Mouse (Mus musculus) stomach, postnatal 0 days (tissue): ENCODE data around the gene Agpat2. TPM values are rescaled to one million over a fixed set of nuclear protein-coding genes. Genes with fewer than 3 reads are reported as not detected.

Source experiments
- ATAC-seq: fragments of 200-750 bp; cut with Nextera tagmentation; 2 replicates; pipeline ENCODE4 v1.8.0; 2017; ENCODE audit not compliant: low FRiP score, low TSS enrichment
- DNase-seq: peaks from one replicate; pipeline ENCODE4 v3.0.0-alpha.2; 2016; ENCODE audit warnings: low spot score
- H3K27ac ChIP-seq: fragments of 300-500 bp; sonication (generic); replicated peaks from 2 replicates; pipeline ENCODE4 v1.5.1; 2014; ENCODE audit warnings: mild to moderate bottlenecking, control low read depth
- H3K27me3 ChIP-seq: fragments of 300-500 bp; sonication (generic); 2 replicates; pipeline ENCODE4 v1.6.1; 2014; ENCODE audit warnings: low read length; ENCODE audit not compliant: control insufficient read depth, insufficient read depth
- H3K36me3 ChIP-seq: fragments of 300-500 bp; sonication (generic); 2 replicates; pipeline ENCODE4 v1.6.1; 2014; ENCODE audit warnings: low read length, mixed read lengths; ENCODE audit not compliant: control insufficient read depth, insufficient read depth
- H3K4me1 ChIP-seq: fragments of 300-500 bp; sonication (generic); replicated peaks from 2 replicates; pipeline ENCODE4 v1.6.1; 2014; ENCODE audit warnings: antibody characterized with exemption; ENCODE audit not compliant: control insufficient read depth, insufficient read depth
- H3K4me2 ChIP-seq: fragments of 300-500 bp; sonication (generic); replicated peaks from 2 replicates; pipeline ENCODE4 v1.6.1; 2014; ENCODE audit warnings: low read depth, mild to moderate bottlenecking, control low read depth, moderate library complexity
- H3K4me3 ChIP-seq: fragments of 300-500 bp; sonication (generic); 2 replicates; pipeline ENCODE4 v1.5.1; 2014; ENCODE audit warnings: low read depth, low read length, control low read depth
- H3K9ac ChIP-seq: fragments of 300-500 bp; sonication (generic); 2 replicates; pipeline ENCODE4 v1.6.1; 2014; ENCODE audit warnings: mild to moderate bottlenecking, low read length, control low read depth, mixed read lengths
- H3K9me3 ChIP-seq: fragments of 300-500 bp; sonication (generic); 2 replicates; pipeline ENCODE4 v1.6.1; 2016; ENCODE audit warnings: low read length; ENCODE audit not compliant: control insufficient read depth
- CTCF ChIP-seq: IDR thresholded peaks from 2 replicates; pipeline ENCODE4 v1.5.1; 2016; ENCODE audit warnings: antibody characterized with exemption, low read depth, mild to moderate bottlenecking, moderate library complexity
- EP300 ChIP-seq: optimal IDR thresholded peaks from 2 replicates; pipeline ENCODE3; 2016; ENCODE audit warnings: antibody characterized with exemption
- WGBS: fragments of 180-500 bp; shearing (Covaris S2); extraction: QIAGEN DNeasy Blood & Tissue Kit; methylation state at CpG from one replicate; pipeline ENCODE4 v1.1.7; 2014; 5-methylcytosine and 5-hydroxymethylcytosine counted together
- polyA plus RNA-seq: library from polyadenylated mRNA; unstranded; fragments of >200 nt; fragmentation: Nextera tagmentation; extraction: Ambion mirVana; gene quantifications from 2 replicates; pipeline ENCODE4 v1.2.1, GENCODE M21; 2015

The Agpat2 gene
- polyA plus RNA-seq, 1 experiment from 2014 or later = 109 TPM

DNA sequence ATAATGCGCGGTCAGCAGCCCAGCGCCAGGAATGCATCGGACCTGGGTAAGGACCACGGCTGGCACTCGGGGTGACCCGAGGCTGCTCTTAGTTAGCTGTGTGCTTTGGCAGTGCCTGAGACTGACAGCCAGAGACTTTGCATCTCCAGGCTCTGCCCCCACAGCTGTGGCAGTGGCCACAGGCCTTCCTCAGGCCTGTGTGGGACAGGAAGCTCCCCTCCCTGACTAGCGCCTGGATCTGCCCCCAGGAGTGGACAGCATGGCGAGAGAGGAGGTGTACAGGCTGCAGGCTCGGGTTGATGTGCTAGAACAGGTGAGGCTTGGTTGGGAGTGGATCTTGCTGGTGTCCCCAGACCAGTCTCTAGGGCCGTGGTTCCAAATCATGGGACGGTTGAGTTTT is 12.8 kb downstream of the Agpat2 start:
- DNase-seq (no peak), ATAC-seq (no peak)
- TF ChIP-seq CTCF (no peak), EP300 (no peak)
- Histone ChIP-seq H3K4me3 (no peak overlapping the region), H3K9me3 (no peaks in the 10 kb centered on the region), H3K4me1 (no peaks in the 10 kb centered on the region), H3K9ac (no peak overlapping the region), H3K27me3 (no peaks in the 10 kb centered on the region), H3K36me3 (peaks cover 17% of the 10 kb centered on the region), H3K4me2 (no peak overlapping the region), H3K27ac (peak overlapping the region; percentile 18; the same call in 1 of the 2 replicates)
- WGBS = 78% methylated on average over 12 of the region's 12 CpGs

DNA sequence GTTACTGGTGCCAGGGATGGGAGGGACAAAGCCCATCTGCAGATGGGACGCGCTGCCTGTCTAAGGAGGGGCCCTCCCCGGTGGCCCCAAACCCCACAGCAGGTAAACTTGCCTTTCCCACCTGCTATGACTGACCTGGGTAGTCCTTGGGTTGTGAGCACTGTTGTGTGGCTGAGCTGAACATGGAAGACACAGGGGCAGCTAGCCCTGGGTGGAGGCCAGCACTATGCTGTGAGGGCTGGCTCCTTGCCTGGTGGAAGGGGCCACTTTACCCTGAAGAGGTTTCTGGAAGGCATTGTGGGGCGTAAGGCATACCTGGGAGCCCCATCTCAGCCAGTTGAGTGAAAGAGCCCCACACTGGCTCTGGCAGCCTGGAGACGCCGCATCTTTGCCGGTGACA is 13.3 kb downstream of the Agpat2 start:
- DNase-seq = no peak
- H3K4me3 ChIP-seq = no peak overlapping the region
- peak overlapping the region; percentile 53; the same call in 1 of the 2 replicates for H3K9ac ChIP-seq
- ATAC-seq = no peak
- peaks cover 16% of the 10 kb centered on the region for H3K36me3 ChIP-seq
- no peak for TF ChIP-seq CTCF
- no peaks in the 10 kb centered on the region for H3K9me3 ChIP-seq
- H3K27me3 ChIP-seq = no peaks in the 10 kb centered on the region
- WGBS = 88% methylated on average over 7 of the region's 7 CpGs
- no peak overlapping the region; the same call in 1 of the 2 replicates for H3K4me2 ChIP-seq
- no peaks in the 10 kb centered on the region for H3K4me1 ChIP-seq
- H3K27ac ChIP-seq = peak overlapping the region; percentile 18; the same call in 1 of the 2 replicates

DNA sequence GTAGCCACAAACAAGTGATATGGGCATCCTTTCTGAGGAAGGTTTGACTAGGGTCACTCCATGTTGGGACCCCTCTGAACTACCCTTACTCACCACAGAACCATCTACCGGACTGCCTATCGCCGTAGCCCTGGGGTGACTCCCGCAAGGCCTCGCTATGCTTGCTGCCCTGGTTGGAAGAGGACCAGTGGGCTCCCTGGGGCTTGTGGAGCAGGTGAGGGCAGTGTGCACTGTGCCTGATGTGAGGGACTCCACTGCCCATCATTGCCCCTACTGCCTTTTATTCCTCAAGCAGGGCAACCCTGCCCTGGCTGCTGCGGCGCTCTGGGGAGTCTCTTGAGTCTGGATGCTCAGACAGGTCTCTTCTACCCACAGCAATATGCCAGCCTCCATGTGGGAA is 13.9 kb downstream of the Agpat2 start:
- Histone ChIP-seq H3K36me3 (peaks cover 14% of the 10 kb centered on the region), H3K27me3 (no peaks in the 10 kb centered on the region), H3K9me3 (no peaks in the 10 kb centered on the region), H3K9ac (peak overlapping the region; percentile 35; the same call in 1 of the 2 replicates), H3K4me1 (no peaks in the 10 kb centered on the region), H3K4me3 (peak overlapping the region; percentile 15; the same call in 1 of the 2 replicates), H3K27ac (no peak overlapping the region), H3K4me2 (peak overlapping the region; percentile 36)
- DNase-seq = no peak
- WGBS = 93% methylated on average over 7 of the region's 7 CpGs
- ATAC-seq = no peak
- TF ChIP-seq EP300 (no peak), CTCF (no peak)

GRCm38 (mm10) chr2:26589284-26589683 is 14.9 kb downstream of the Agpat2 start:
- peak overlapping the region; percentile 68; the same call in 1 of the 2 replicates for H3K9ac ChIP-seq
- 86% methylated on average over 10 of the region's 10 CpGs for WGBS

GRCm38 (mm10) chr2:26588573-26588972 is 15.6 kb downstream of the Agpat2 start:
- Histone ChIP-seq H3K4me3 (peak overlapping the region; percentile 21), H3K27ac (0 out of 2 replicates have a peak overlapping the region, but pooled peaks have one; percentile 13), H3K36me3 (peaks cover 9% of the 10 kb centered on the region), H3K4me1 (no peaks in the 10 kb centered on the region), H3K4me2 (peak overlapping the region; percentile 27), H3K9me3 (no peaks in the 10 kb centered on the region), H3K9ac (peak overlapping the region; percentile 68), H3K27me3 (no peaks in the 10 kb centered on the region)
- DNase-seq = no peak
- TF ChIP-seq CTCF (no peak), EP300 (no peak)
- WGBS = 34% methylated on average over 4 of the region's 4 CpGs
- no peak for ATAC-seq

More at GRCm38 (mm10) chr2:26589284-26589683, 14.9 kb downstream of the Agpat2 start:
- ATAC-seq (no peak), DNase-seq (no peak)
- Histone ChIP-seq H3K27me3 (no peaks in the 10 kb centered on the region), H3K4me2 (peak overlapping the region; percentile 36), H3K4me1 (no peaks in the 10 kb centered on the region), H3K9me3 (no peaks in the 10 kb centered on the region), H3K27ac (0 out of 2 replicates have a peak overlapping the region, but pooled peaks have one; percentile 13), H3K4me3 (peak overlapping the region; percentile 21; the same call in 1 of the 2 replicates), H3K36me3 (peaks cover 9% of the 10 kb centered on the region)
- TF ChIP-seq EP300 (no peak), CTCF (no peak)

- ATAC-seq (peak; percentile 21; the same call in 1 of the 2 replicates), DNase-seq (peak; percentile 45)
- H3K9ac ChIP-seq = peak overlapping the region; percentile 68
- H3K4me1 ChIP-seq = no peaks in the 10 kb centered on the region
- H3K36me3 ChIP-seq = no peaks in the 10 kb centered on the region
- no peak for TF ChIP-seq EP300
- TF ChIP-seq CTCF = 0 out of 2 replicates have a peak, but pooled peaks have one; percentile 1
- H3K9me3 ChIP-seq = no peaks in the 10 kb centered on the region
- peak overlapping the region; percentile 88 for H3K4me2 ChIP-seq
- H3K27ac ChIP-seq = peak overlapping the region; percentile 30; the same call in 1 of the 2 replicates
- H3K27me3 ChIP-seq = no peaks in the 10 kb centered on the region
- H3K4me3 ChIP-seq = peak overlapping the region; percentile 58
- WGBS = 6% methylated on average over 11 of the region's 11 CpGs
Measured at GRCm38 (mm10) chr2:26587044-26587405, 17.2 kb downstream of the Agpat2 start.
